Mouse (Mus musculus) midbrain, embryonic 12.5 days (tissue): ENCODE measurements around the gene Patj. TPM values are rescaled to one million over a fixed set of nuclear protein-coding genes. Genes with fewer than 3 reads are reported as not detected.

Source experiments
- ATAC-seq: fragments of 200-750 bp; cut with Nextera tagmentation; 2 replicates; pipeline ENCODE4 v1.8.0; 2017; ENCODE audit warnings: low read depth, moderate TSS enrichment, moderate library complexity; ENCODE audit not compliant: low FRiP score
- H3K27ac ChIP-seq: fragments of 300-500 bp; sonication (generic); replicated peaks from 2 replicates; pipeline ENCODE4 v1.5.1; 2016; ENCODE audit warnings: mild to moderate bottlenecking
- H3K27me3 ChIP-seq: fragments of 300-500 bp; sonication (generic); 2 replicates; pipeline ENCODE4 v1.6.1; 2016; ENCODE audit warnings: mild to moderate bottlenecking
- H3K36me3 ChIP-seq: fragments of 300-500 bp; sonication (generic); 2 replicates; pipeline ENCODE4 v1.6.1; 2016
- H3K4me1 ChIP-seq: fragments of 300-500 bp; sonication (generic); 2 replicates; pipeline ENCODE4 v1.6.1; 2016
- H3K4me2 ChIP-seq: fragments of 300-500 bp; sonication (generic); replicated peaks from 2 replicates; pipeline ENCODE4 v1.6.1; 2016; ENCODE audit warnings: mild to moderate bottlenecking, moderate library complexity
- H3K4me3 ChIP-seq: fragments of 300-500 bp; sonication (generic); 2 replicates; pipeline ENCODE4 v1.5.1; 2016; ENCODE audit warnings: mild to moderate bottlenecking
- H3K9ac ChIP-seq: fragments of 300-500 bp; sonication (generic); replicated peaks from 2 replicates; pipeline ENCODE4 v1.6.1; 2016; ENCODE audit warnings: mild to moderate bottlenecking, moderate library complexity
- H3K9me3 ChIP-seq: fragments of 300-500 bp; sonication (generic); 2 replicates; pipeline ENCODE4 v1.6.1; 2016; ENCODE audit warnings: mild to moderate bottlenecking
- WGBS: fragments of 180-500 bp; shearing (Covaris S2); methylation state at CpG from one replicate; pipeline ENCODE4 v1.1.7; 2016; 5-methylcytosine and 5-hydroxymethylcytosine counted together
- polyA plus RNA-seq: library from polyadenylated mRNA; unstranded; fragments of >200 nt; fragmentation: Nextera tagmentation; extraction: Ambion mirVana; gene quantifications from 2 replicates; pipeline ENCODE4 v1.2.1, GENCODE M21; 2016

Patj gene
- polyA plus RNA-seq, 1 experiment from 2014 or later = 8.5 TPM

DNA sequence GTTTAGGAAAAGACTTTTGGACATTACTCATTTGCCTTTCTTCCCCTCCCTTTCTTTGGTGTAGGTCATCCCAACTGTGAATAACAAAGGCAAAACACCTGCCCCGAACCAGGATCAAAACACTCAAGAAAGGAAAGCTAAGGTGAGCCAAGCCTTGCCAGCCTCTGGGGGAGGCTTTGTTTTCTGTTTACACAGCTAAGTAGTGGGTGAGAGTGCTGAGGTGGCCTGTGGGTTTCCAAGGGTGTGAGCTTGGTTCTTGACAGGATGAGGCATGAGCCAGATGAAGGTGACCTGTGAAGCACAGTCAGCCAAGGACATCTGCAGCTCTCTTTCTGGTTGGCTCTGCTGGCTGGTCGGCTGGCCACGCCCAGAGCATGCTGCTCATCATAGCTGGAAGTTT is 139.9 kb downstream of the Patj start:
- H3K4me1 ChIP-seq = no peaks in the 10 kb centered on the region
- H3K36me3 ChIP-seq = no peaks in the 10 kb centered on the region
- H3K27me3 ChIP-seq = no peaks in the 10 kb centered on the region
- H3K4me2 ChIP-seq = no peak overlapping the region
- ATAC-seq = no peak
- H3K27ac ChIP-seq = no peak overlapping the region
- no peak overlapping the region for H3K4me3 ChIP-seq
- no peaks in the 10 kb centered on the region for H3K9me3 ChIP-seq
- WGBS = 86% methylated on average over 3 of the region's 3 CpGs
- H3K9ac ChIP-seq = no peak overlapping the region

DNA sequence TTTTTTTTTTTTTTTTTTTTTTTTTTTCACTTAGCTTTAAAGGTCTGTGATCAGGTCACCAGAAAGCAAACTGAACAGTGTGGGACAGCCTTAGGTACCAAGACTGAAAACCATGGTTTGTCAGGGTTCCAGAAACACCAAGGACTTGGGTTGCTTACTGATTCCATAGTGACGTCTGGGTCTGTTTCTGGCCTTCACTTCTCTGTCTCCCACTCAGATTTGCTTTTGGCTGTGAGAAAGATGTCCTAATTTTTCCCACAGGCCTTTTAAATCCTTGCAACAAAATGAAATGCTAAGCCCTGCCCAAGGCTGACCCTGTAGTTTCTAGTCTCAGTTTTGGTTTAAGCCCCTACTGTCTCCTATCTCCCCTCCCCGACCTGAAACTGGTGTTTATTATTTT is 146.0 kb downstream of the Patj start:
- ATAC-seq = no peak
- peaks cover 5% of the 10 kb centered on the region for H3K4me1 ChIP-seq
- H3K36me3 ChIP-seq = no peaks in the 10 kb centered on the region
- H3K4me2 ChIP-seq = no peak overlapping the region
- H3K9me3 ChIP-seq = no peaks in the 10 kb centered on the region
- H3K9ac ChIP-seq = no peak overlapping the region
- no peak overlapping the region for H3K4me3 ChIP-seq
- H3K27ac ChIP-seq = no peak overlapping the region
- no peaks in the 10 kb centered on the region for H3K27me3 ChIP-seq
- WGBS = 86% methylated on average over 2 of the region's 2 CpGs

DNA sequence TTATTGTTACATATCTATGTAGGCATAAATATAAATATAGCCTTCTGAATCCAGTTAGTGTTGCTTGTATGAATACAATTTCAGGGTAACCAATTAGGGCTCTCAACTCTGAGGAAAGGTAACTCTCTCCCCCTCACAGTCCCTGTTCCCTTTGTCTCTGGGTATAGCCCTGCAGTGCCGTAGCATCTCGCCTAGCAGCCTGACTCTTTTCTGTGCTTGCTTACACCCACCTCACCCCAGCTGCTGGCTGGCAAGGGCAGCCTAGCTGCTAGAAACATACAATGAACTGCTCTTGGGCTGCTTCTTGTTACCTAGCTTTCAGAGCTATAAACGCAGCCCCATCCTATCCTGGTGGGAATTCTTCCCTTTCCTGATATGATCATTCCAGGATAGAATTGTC is 147.4 kb downstream of the Patj start:
- Histone ChIP-seq H3K4me3 (no peak overlapping the region), H3K4me2 (no peak overlapping the region), H3K27me3 (no peaks in the 10 kb centered on the region), H3K36me3 (no peaks in the 10 kb centered on the region), H3K27ac (no peak overlapping the region), H3K9me3 (no peaks in the 10 kb centered on the region), H3K9ac (no peak overlapping the region), H3K4me1 (peaks cover 14% of the 10 kb centered on the region)
- WGBS = 83% methylated on average over 3 of the region's 3 CpGs
- no peak for ATAC-seq

DNA sequence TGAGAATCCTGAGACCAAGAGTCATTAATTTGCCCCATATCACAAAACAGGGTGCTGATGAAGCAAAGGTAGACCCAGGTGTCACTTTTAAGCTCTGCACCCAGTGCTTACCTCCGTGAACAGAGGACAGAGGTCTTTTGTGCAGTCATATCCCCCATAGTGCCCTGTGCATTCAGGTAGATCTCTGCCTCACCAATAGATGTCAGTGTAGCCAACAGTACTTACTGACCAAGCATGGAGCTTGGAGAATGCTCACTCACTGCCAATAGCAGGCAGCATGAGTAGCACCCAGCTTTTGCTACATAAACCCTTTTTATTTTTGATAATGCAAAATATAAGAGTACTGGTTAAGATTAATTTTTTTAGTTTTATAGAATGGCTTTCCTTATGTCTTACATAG is 149.8 kb downstream of the Patj start:
- peak; percentile 77 for ATAC-seq
- 18% methylated on average over 1 of the region's 1 CpGs for WGBS
- Histone ChIP-seq H3K36me3 (no peaks in the 10 kb centered on the region), H3K4me2 (no peak overlapping the region), H3K9ac (no peak overlapping the region), H3K4me1 (peaks cover 14% of the 10 kb centered on the region), H3K27me3 (no peaks in the 10 kb centered on the region), H3K4me3 (no peak overlapping the region), H3K9me3 (no peaks in the 10 kb centered on the region), H3K27ac (no peak overlapping the region)

DNA sequence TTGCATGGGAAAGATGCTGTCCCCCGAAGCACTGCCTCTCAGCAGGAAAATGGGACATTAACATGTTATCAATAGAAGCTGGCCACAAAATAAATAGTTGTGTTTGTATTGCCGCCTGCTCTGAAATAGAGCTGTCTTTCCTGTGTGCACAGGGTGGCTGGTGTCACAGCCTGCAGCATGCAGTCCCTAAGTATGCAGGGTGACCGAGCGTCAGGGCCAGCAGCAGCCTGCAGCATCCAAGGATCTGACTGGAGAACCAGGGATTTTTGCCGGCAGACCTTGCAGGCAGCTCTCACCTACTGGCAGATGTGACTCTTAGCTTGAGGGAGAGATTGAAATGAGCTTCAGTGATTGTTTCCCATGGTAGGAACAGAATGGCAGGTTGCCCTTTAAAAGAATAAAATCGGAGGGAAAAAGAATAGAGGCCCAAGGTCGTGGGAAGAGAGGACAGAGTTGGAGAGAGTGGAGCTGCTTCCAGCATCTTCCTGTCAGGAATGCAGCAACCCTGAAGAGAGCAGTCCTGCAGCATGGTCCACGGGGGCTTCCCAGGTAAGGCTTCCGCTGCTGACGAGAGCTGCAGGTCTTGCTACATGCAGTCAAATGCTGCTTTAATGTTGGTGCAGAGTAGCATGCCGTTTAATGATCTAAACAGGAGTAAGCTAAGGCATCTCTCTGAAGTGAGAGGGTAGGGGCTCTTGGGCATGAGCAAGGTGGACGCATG is 151.0 kb downstream of the Patj start:
- 49% methylated on average over 12 of the region's 12 CpGs for WGBS
- H3K4me2 ChIP-seq = peak overlapping the region; percentile 21; the same call in 1 of the 2 replicates
- H3K4me3 ChIP-seq = no peak overlapping the region
- no peak overlapping the region for H3K27ac ChIP-seq
- peaks cover 14% of the 10 kb centered on the region for H3K4me1 ChIP-seq
- H3K9ac ChIP-seq = no peak overlapping the region
- peak; percentile 67; the same call in 1 of the 2 replicates for ATAC-seq
- no peaks in the 10 kb centered on the region for H3K36me3 ChIP-seq
- no peaks in the 10 kb centered on the region for H3K9me3 ChIP-seq
- H3K27me3 ChIP-seq = no peaks in the 10 kb centered on the region

DNA sequence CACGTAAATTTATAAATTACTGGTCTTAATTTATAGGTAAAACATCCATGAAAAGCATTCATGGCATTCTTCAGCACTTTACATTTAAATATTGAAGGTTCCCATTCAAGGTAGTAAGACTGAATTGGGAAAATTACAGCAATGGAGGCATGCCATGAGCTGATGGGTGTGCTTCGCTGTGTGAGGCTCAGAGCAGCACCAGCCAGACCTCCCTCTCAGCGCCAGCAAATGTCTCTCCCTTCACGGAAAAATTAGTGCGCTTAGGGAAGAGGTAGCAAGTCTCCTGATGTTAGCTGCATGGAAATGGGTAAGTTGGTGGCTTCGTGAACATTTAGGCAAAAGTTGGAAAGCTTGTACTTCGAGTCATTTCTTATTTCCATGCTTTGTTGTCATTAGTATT is 153.9 kb downstream of the Patj start:
- Histone ChIP-seq H3K4me2 (no peak overlapping the region), H3K9ac (no peak overlapping the region), H3K9me3 (no peaks in the 10 kb centered on the region), H3K27ac (no peak overlapping the region), H3K4me3 (no peak overlapping the region), H3K36me3 (no peaks in the 10 kb centered on the region), H3K4me1 (peaks cover 14% of the 10 kb centered on the region), H3K27me3 (no peaks in the 10 kb centered on the region)
- 89% methylated on average over 7 of the region's 7 CpGs for WGBS
- no peak for ATAC-seq

DNA sequence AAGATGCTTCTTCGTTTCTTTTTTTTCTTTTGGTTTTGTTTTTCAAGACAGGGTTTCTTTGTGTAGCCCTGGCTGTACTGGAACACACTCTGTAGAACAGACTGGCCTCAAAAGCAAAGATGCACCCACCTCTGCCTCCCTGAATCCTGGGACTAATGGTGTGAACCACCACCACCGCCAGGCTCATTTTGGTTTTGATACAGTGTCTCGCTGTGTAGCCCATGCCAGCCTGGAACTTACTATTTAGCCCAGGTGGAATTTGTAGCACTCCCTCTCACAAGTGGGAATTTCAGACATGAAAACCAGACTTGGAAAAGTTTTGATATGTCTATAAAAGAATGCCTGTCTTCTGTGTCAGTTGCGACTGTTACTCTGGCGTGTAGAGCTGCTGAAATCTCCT is 154.5 kb downstream of the Patj start:
- Histone ChIP-seq H3K27ac (no peak overlapping the region), H3K9ac (no peak overlapping the region), H3K9me3 (no peaks in the 10 kb centered on the region), H3K4me1 (peaks cover 14% of the 10 kb centered on the region), H3K27me3 (no peaks in the 10 kb centered on the region), H3K36me3 (no peaks in the 10 kb centered on the region), H3K4me2 (no peak overlapping the region), H3K4me3 (no peak overlapping the region)
- ATAC-seq = no peak
- 91% methylated on average over 5 of the region's 5 CpGs for WGBS

DNA sequence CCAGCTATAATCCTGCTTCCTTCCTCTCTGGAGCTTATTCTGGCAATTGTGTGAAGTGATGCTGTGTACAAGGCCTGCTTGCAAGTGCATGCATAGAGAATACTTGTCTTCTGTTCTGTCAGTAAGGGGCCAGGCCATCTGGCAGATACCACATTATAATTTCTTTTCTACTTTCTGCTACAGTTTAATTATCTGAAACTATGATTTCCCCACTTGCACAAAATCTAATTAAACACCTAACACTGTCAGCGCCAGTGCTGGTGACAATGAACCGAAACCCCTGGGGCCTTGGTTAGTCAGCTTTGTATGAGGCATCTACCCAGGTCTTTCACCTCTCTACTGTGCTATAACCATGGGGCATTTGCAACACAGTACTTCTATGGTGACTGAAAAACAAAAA is 160.1 kb downstream of the Patj start:
- H3K27me3 ChIP-seq = no peaks in the 10 kb centered on the region
- H3K9me3 ChIP-seq = no peaks in the 10 kb centered on the region
- H3K4me3 ChIP-seq = no peak overlapping the region
- no peak overlapping the region for H3K27ac ChIP-seq
- ATAC-seq = peak; percentile 42; the same call in 1 of the 2 replicates
- H3K9ac ChIP-seq = no peak overlapping the region
- no peaks in the 10 kb centered on the region for H3K36me3 ChIP-seq
- 65% methylated on average over 2 of the region's 2 CpGs for WGBS
- no peak overlapping the region for H3K4me2 ChIP-seq
- peaks cover 15% of the 10 kb centered on the region for H3K4me1 ChIP-seq

DNA sequence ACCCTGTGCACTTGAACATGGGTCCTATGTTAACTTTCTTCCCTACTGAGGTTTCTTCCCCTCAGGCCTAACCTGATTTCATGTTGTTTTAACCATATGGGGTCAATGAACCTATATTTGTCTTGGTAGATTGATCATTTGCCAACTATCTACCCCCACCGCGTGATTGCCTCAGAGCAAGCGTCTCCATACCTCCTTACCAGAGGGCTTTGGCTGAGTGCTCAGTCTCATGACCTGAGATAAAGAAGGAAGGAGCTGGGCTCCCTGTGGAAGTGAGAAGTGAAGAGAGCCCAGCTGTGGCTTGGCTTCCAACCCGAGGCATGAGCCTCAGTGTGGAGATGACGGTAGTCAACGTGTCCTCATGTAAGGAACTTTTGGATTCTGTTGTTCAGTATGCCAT is 160.9 kb downstream of the Patj start:
- H3K36me3 ChIP-seq = no peaks in the 10 kb centered on the region
- H3K9me3 ChIP-seq = no peaks in the 10 kb centered on the region
- no peaks in the 10 kb centered on the region for H3K27me3 ChIP-seq
- H3K4me1 ChIP-seq = peaks cover 15% of the 10 kb centered on the region
- ATAC-seq = no peak
- no peak overlapping the region for H3K27ac ChIP-seq
- H3K9ac ChIP-seq = no peak overlapping the region
- 97% methylated on average over 6 of the region's 6 CpGs for WGBS
- H3K4me3 ChIP-seq = no peak overlapping the region
- H3K4me2 ChIP-seq = no peak overlapping the region

DNA sequence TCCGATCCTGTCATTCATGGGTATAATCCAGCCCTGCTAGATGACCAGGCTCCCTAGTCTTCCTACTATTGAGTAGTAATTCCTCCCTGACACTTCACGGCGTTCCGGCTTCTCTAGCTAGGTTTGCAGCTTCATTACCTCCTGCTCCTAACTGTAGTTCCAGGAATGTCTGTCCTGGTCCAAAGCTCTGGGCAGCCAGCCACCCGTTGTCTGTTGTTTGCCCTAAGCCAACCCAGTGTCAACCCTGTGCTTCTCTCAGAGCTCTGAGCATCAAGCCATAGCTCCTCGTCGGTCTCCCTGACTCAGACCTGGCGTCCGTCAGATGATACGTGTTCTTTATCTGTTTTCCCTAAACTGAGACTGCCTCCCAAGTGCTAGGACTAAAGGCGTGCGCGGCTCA is 161.6 kb downstream of the Patj start:
- 96% methylated on average over 13 of the region's 13 CpGs for WGBS
- Histone ChIP-seq H3K4me1 (peaks cover 15% of the 10 kb centered on the region), H3K9me3 (no peaks in the 10 kb centered on the region), H3K36me3 (no peaks in the 10 kb centered on the region), H3K4me3 (no peak overlapping the region), H3K9ac (no peak overlapping the region), H3K4me2 (no peak overlapping the region), H3K27ac (no peak overlapping the region), H3K27me3 (no peaks in the 10 kb centered on the region)
- ATAC-seq = no peak

DNA sequence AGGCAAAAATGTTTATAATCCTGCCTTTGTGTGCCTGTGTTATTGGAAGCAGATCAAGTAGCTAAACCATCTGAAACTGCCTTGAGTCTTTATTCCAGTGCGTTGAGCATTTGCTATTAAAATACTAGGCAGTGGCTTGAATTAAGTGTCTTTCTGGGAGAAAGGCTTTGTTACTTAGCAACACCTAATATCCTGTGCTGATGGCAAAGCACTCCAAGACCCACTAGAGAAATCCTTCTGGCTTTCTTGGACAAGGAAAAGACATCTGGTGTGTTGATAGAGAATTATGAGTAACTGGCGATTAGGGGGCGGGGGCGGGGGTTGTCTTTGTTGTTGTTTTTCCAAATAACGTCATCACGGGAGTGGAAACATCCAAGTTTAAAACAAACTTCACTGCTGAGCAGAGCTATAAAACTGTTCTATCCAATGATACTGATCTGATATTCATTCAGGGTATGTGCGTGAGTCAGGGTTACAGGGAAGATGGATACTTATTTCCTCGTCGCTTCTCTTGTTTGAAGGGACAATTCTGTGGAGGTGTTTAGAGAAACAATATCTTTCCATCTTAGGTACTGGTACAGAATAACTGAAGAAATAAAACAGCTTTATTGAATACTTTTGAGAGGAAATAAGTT is 164.7 kb downstream of the Patj start:
- H3K4me1 ChIP-seq = peaks cover 26% of the 10 kb centered on the region
- H3K9me3 ChIP-seq = no peaks in the 10 kb centered on the region
- peak overlapping the region; percentile 46; the same call in 1 of the 2 replicates for H3K27ac ChIP-seq
- no peak overlapping the region for H3K4me3 ChIP-seq
- H3K27me3 ChIP-seq = no peaks in the 10 kb centered on the region
- no peaks in the 10 kb centered on the region for H3K36me3 ChIP-seq
- H3K4me2 ChIP-seq = no peak overlapping the region
- peak; percentile 51; the same call in 1 of the 2 replicates for ATAC-seq
- 56% methylated on average over 9 of the region's 9 CpGs for WGBS
- H3K9ac ChIP-seq = no peak overlapping the region

DNA sequence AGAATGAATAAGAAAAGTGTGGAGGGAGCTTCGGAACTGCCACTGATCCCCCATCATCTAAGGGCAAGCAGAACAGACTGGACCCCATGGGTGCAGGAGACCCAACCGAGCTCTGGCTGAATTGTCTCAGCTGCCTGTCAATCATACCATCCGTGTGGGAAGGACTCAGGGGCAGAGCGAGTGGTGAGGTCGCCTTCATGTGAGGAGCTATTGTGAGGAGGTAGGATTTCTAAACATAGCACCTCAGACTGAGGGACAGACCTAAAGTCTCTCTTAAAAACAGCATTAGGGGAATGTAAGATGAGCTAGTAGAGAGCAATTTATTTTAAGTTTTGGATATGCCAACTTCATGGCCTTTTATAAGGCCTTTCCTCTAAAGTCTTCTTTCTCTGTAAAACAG is 167.5 kb downstream of the Patj start:
- no peak overlapping the region for H3K4me3 ChIP-seq
- H3K9me3 ChIP-seq = no peaks in the 10 kb centered on the region
- H3K27me3 ChIP-seq = no peaks in the 10 kb centered on the region
- no peak overlapping the region for H3K9ac ChIP-seq
- 60% methylated on average over 5 of the region's 5 CpGs for WGBS
- peaks cover 22% of the 10 kb centered on the region for H3K4me1 ChIP-seq
- H3K27ac ChIP-seq = no peak overlapping the region
- ATAC-seq = no peak
- H3K36me3 ChIP-seq = no peaks in the 10 kb centered on the region
- H3K4me2 ChIP-seq = no peak overlapping the region
